In genomic region chr17:15375701-15376493, GRCm38 (mm10) we compare ENCODE assay signal across 8 mouse cellular contexts. TPM values are rescaled to one million over a fixed set of nuclear protein-coding genes. Genes with fewer than 3 reads are reported as not detected.
DNase-seq lines count a peak whose midpoint lies in the region; ATAC-seq and TF ChIP-seq lines count a peak whose summit lies in the region.

No protein-coding gene starts in this region.

- H3K9ac ChIP-seq in ES-E14 (ENCODE audit: insufficient read depth, low read depth, low read length, poor library complexity, severe bottlenecking) = peak overlapping the region; percentile 71
- H3K9ac ChIP-seq in forebrain, embryonic 15.5 days (replicated peaks) = peak overlapping the region; percentile 90
- H3K9ac ChIP-seq in lung, embryonic 16.5 days (ENCODE audit: low read length) = peak overlapping the region; percentile 61

- H3K27me3 ChIP-seq in forebrain, embryonic 15.5 days = no peaks in the 10 kb centered on the region
- peaks cover 56% of the 10 kb centered on the region for H3K27me3 ChIP-seq in lung, embryonic 16.5 days (ENCODE audit: control insufficient read depth, insufficient read depth, low read depth, low read length)

- ATAC-seq in forebrain, embryonic 15.5 days (replicated peaks) = peak; percentile 51
- peak; percentile 40 for ATAC-seq in lung, embryonic 16.5 days (ENCODE audit: low read depth)
- 0 out of 2 replicates have a peak, but pooled peaks have one; percentile 6 for ATAC-seq in neutrophil, adult 5-6 weeks (ENCODE audit: extremely low read depth, insufficient number of reproducible peaks, low FRiP score, poor library complexity, severe bottlenecking)

- WGBS in forebrain, embryonic 15.5 days = under 1% methylated on average over 69 of the region's 69 CpGs
- WGBS in lung, embryonic 16.5 days = under 1% methylated on average over 64 of the region's 69 CpGs

- H3K4me1 ChIP-seq in ES-E14 (ENCODE audit: control insufficient read depth in 2 of 2, insufficient read depth in 2 of 2, low read length in 2 of 2, poor library complexity in 1 of 2) = peaks cover 6 to 13% of the 10 kb centered on the region in 2 experiments; a peak in 3 of 4 replicates
- H3K4me1 ChIP-seq in forebrain, embryonic 15.5 days = peaks cover 80% of the 10 kb centered on the region
- H3K4me1 ChIP-seq in lung, embryonic 16.5 days (replicated peaks; ENCODE audit: control insufficient read depth, insufficient read depth, low read length) = peaks cover 19% of the 10 kb centered on the region

- in situ Hi-C loops in ES-E14 (cut with MboI; ENCODE audit: low sequenced_read_pairs in 2 of 2, unreplicated experiment in 2 of 2) = no loop called here

- H3K27ac ChIP-seq in ES-E14 (ENCODE audit: insufficient read depth, low read depth, low read length, poor library complexity, severe bottlenecking) = no peak overlapping the region
- H3K27ac ChIP-seq in forebrain, embryonic 15.5 days (replicated peaks) = peak overlapping the region; percentile 96
- no peak overlapping the region for H3K27ac ChIP-seq in lung, embryonic 16.5 days (ENCODE audit: low read length)

- peak overlapping the region; percentile 66 for H3K4me2 ChIP-seq in forebrain, embryonic 15.5 days (replicated peaks)
- peak overlapping the region; percentile 76 for H3K4me2 ChIP-seq in lung, embryonic 16.5 days (ENCODE audit: low read depth, low read length)

- H3K4me3 ChIP-seq in ES-E14 (ENCODE audit: insufficient read depth in 1 of 2, low read depth in 1 of 2, low read length in 2 of 2, poor library complexity in 1 of 2, severe bottlenecking in 1 of 2) = peak overlapping the region; percentile 83
- H3K4me3 ChIP-seq in forebrain, embryonic 15.5 days = peak overlapping the region; percentile 91
- peak overlapping the region; percentile 52 for H3K4me3 ChIP-seq in lung, embryonic 16.5 days (ENCODE audit: low read length)

- H3K36me3 ChIP-seq in ES-E14 (ENCODE audit: control insufficient read depth, insufficient read depth, low read length, poor library complexity, severe bottlenecking) = no peaks in the 10 kb centered on the region
- H3K36me3 ChIP-seq in forebrain, embryonic 15.5 days = peaks cover 2% of the 10 kb centered on the region
- H3K36me3 ChIP-seq in lung, embryonic 16.5 days (ENCODE audit: control insufficient read depth, insufficient read depth, low read length) = no peaks in the 10 kb centered on the region

- H3K9me3 ChIP-seq in ES-E14 (ENCODE audit: control insufficient read depth, insufficient read depth, low read depth, low read length) = no peaks in the 10 kb centered on the region
- no peaks in the 10 kb centered on the region for H3K9me3 ChIP-seq in forebrain, embryonic 15.5 days
- H3K9me3 ChIP-seq in lung, embryonic 16.5 days (ENCODE audit: control insufficient read depth, low read length) = no peaks in the 10 kb centered on the region

- no peak for DNase-seq in ES-E14 (ENCODE audit: low read depth, low spot score)
- peak; percentile 66 for DNase-seq in brain, embryonic 18.5 days (ENCODE audit: low read depth, low spot score)
- DNase-seq in heart, postnatal 4 days = peak; percentile 60
- DNase-seq in layer of hippocampus, adult 9-11 months = peak; percentile 59
- DNase-seq in urinary bladder, postnatal 14 days (ENCODE audit: low spot score) = peak; percentile 61

TF ChIP-seq in ES-E14, 5 proteins besides CTCF, POLR2A, EP300 and RAD21:
- TF ChIP-seq HCFC1 (IDR thresholded peaks at IDR 0.05; ENCODE audit: borderline replicate concordance, insufficient read depth, low read length) (no peak; the same call in 1 of the 2 replicates), MAFK (IDR thresholded peaks at IDR 0.05; ENCODE audit: insufficient read depth, low read depth, low read length) (no peak)

RNA-seq across cellular contexts. Expression of gene Dll1, which starts 0.8 kb away (rescaled TPM):
- total RNA-seq in ES-E14 (2012; rRNA removed) = 13.8 and 42.4 TPM in 2 replicates
- polyA plus RNA-seq in forebrain, embryonic 15.5 days (2015; fragmentation: Nextera tagmentation; extraction: Ambion mirVana) = 34.6 and 35.9 TPM in 2 replicates
- total RNA-seq in heart, postnatal 4 days (2021) = 1 to 10 TPM; 6.7 to 7.2 TPM
- 4.4 and 7.1 TPM in 2 replicates for polyA plus RNA-seq in lung, embryonic 16.5 days (2015; fragmentation: Nextera tagmentation; extraction: Ambion mirVana)
- 1.2 and 1.4 TPM in 2 replicates for total RNA-seq in neutrophil, adult 5-6 weeks (2017)

RNA-seq across cellular contexts. Expression of gene Fam120b, which starts 20.1 kb away (rescaled TPM):
- total RNA-seq in ES-E14 (2012; rRNA removed) = 7.1 and 9.2 TPM in 2 replicates
- polyA plus RNA-seq in forebrain, embryonic 15.5 days (2015; fragmentation: Nextera tagmentation; extraction: Ambion mirVana) = 47.8 and 48.6 TPM in 2 replicates
- 10 to 100 TPM in 1 of 2 experiments, 1 to 10 TPM in 1; 9.2 to 10.5 TPM for total RNA-seq in heart, postnatal 4 days (2021)
- polyA plus RNA-seq in lung, embryonic 16.5 days (2015; fragmentation: Nextera tagmentation; extraction: Ambion mirVana) = 26.1 and 27.4 TPM in 2 replicates
- total RNA-seq in neutrophil, adult 5-6 weeks (2017) = 44.9 and 50.6 TPM in 2 replicates
